Mouse (Mus musculus): ENCODE results near the gene D16Ertd472e.

DNA sequence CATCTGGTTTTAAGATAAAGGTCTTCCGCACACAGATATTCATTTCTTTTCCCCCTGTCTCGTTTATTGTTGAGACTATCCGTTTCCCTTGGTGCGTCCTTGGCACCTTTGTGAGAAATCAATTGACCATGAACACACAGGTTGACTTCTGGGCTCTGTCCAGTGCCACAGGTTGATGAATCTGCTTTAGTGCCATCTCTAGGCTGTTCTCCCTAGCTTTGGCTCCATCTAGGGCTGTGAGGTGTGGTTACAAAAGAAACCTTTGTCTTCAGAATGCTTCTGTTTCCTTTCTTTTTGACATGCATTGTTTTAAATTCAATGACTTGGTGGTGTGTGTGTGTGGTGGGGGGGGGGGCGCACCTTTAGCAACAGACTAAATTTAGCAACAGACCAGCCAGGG, 85.7 kb downstream of the D16Ertd472e start:
- TF ChIP-seq CTCF (IDR thresholded peaks at IDR 0.05; ENCODE audit: control insufficient read depth, insufficient read depth, insufficient replicate concordance, low read depth, low read length) (no peak), POLR2A (IDR thresholded peaks at IDR 0.05; ENCODE audit: control insufficient read depth, low read depth, low read length) (no peak)
